Mouse (Mus musculus): Measurements from ENCODE around the gene Aldh1a7.
A peak's percentile ranks its signal among the peaks of the same experiment; 100 is the strongest.
"Not testable (repeated sequence)": the region's sequence is repeated elsewhere in the genome, so short reads cannot be mapped to it uniquely, and the experiment has no call there.

The Aldh1a7 gene

GRCm38 (mm10) chr19:20727381-20727780 is at the start of gene Aldh1a7:
TSS of gene Aldh1a7 (minus strand) at chr19:20727562.
- DNase-seq (ENCODE audit: low read depth) = no peak

- no peak for DNase-seq (ENCODE audit: low read depth)
Observed at GRCm38 (mm10) chr19:20775681-20776080, 48.3 kb upstream of the Aldh1a7 start.

- no peak for DNase-seq (ENCODE audit: low read depth)
Observed at GRCm38 (mm10) chr19:20773941-20774340, 46.6 kb upstream of the Aldh1a7 start.

- peak; percentile 39 for DNase-seq (ENCODE audit: low read depth)
Observed at GRCm38 (mm10) chr19:20764214-20764613, 36.9 kb upstream of the Aldh1a7 start.

- peak; percentile 32 for DNase-seq (ENCODE audit: low read depth)
Observed at GRCm38 (mm10) chr19:20761675-20762426, 34.5 kb upstream of the Aldh1a7 start.

GRCm38 (mm10) chr19:20761119-20761518 is 33.8 kb upstream of the Aldh1a7 start:
- no peak for DNase-seq (ENCODE audit: low read depth)

- no peak for DNase-seq (ENCODE audit: low read depth)
Observed at GRCm38 (mm10) chr19:20744630-20745029, 17.3 kb upstream of the Aldh1a7 start.

- DNase-seq (ENCODE audit: low read depth) = no peak
Observed at GRCm38 (mm10) chr19:20728278-20728677, 916 bp upstream of the Aldh1a7 start.

GRCm38 (mm10) chr19:20722913-20723312 is 4.4 kb downstream of the Aldh1a7 start:
- no peak for DNase-seq (ENCODE audit: low read depth)

- no peak for DNase-seq (ENCODE audit: low read depth)
Observed at GRCm38 (mm10) chr19:20720298-20720697, 7.1 kb downstream of the Aldh1a7 start.

GRCm38 (mm10) chr19:20715617-20716016 is 11.7 kb downstream of the Aldh1a7 start:
- DNase-seq (ENCODE audit: low read depth) = no peak

- no peak for DNase-seq (ENCODE audit: low read depth)
Observed at GRCm38 (mm10) chr19:20715093-20715492, 12.3 kb downstream of the Aldh1a7 start.

GRCm38 (mm10) chr19:20714543-20714942 is 12.8 kb downstream of the Aldh1a7 start:
- no peak for DNase-seq (ENCODE audit: low read depth)

- no peak for DNase-seq (ENCODE audit: low read depth)
Observed at GRCm38 (mm10) chr19:20707159-20707558, 20.2 kb downstream of the Aldh1a7 start.

- no peak for DNase-seq (ENCODE audit: low read depth)
Observed at GRCm38 (mm10) chr19:20706747-20707146, 20.6 kb downstream of the Aldh1a7 start.

GRCm38 (mm10) chr19:20702074-20702473 is 25.3 kb downstream of the Aldh1a7 start:
- DNase-seq (ENCODE audit: low read depth) = no peak

- no peak for DNase-seq (ENCODE audit: low read depth)
Observed at GRCm38 (mm10) chr19:20677697-20678355, 49.5 kb downstream of the Aldh1a7 start.

- DNase-seq (ENCODE audit: low read depth) = no peak
Observed at GRCm38 (mm10) chr19:20654141-20654873, 73.1 kb downstream of the Aldh1a7 start.

GRCm38 (mm10) chr19:20653082-20653676 is 74.2 kb downstream of the Aldh1a7 start:
- no peak for DNase-seq (ENCODE audit: low read depth)

- no peak for DNase-seq (ENCODE audit: low read depth)
Observed at GRCm38 (mm10) chr19:20650008-20650407, 77.4 kb downstream of the Aldh1a7 start.

GRCm38 (mm10) chr19:20647496-20647895 is 79.9 kb downstream of the Aldh1a7 start:
- DNase-seq (ENCODE audit: low read depth) = not testable (repeated sequence)

GRCm38 (mm10) chr19:20644346-20644745 is 83.0 kb downstream of the Aldh1a7 start:
- no peak for DNase-seq (ENCODE audit: low read depth)
